Mouse (Mus musculus): ENCODE results near the gene Slc45a2. TPM values are rescaled to one million over a fixed set of nuclear protein-coding genes. Genes with fewer than 3 reads are reported as not detected.

Slc45a2 gene
- polyA plus RNA-seq, 1 experiment from 2014 or later = not detected

DNA sequence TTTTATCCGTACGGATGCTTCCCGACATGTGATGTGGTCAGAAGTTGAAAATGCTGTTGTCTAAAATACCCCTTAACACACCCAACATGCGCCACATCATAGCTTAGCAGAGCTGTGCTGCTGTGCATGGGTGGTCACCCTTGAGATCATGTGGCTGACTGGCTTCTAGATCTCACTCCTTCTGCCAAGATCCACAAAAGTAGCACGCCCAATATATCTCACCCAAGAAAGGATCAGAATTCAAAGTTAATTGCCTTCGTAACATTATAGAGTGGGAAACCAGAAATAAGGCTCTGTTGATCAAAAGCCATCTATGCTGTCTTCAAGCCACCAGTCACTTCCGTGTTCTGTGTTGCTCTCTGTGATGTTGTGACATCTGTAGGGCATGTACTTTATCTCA is 67.4 kb downstream of the Slc45a2 start:
- no peak for ATAC-seq
- 63% methylated on average over 7 of the region's 7 CpGs for WGBS

GRCm38 (mm10) chr15:11075726-11076361 is 75.3 kb downstream of the Slc45a2 start:
- no peak for ATAC-seq
- no peak overlapping the region for H3K27ac ChIP-seq (ENCODE audit: low read length)
- TF ChIP-seq CTCF (IDR thresholded peaks at IDR 0.05) (no peak), EP300 (IDR thresholded peaks at IDR 0.05) (no peak)
- H3K27me3 ChIP-seq (replicated peaks; ENCODE audit: insufficient read depth, low read length) = no peaks in the 10 kb centered on the region
- no peaks in the 10 kb centered on the region for H3K4me1 ChIP-seq (ENCODE audit: insufficient read depth, low read depth, low read length)
- H3K4me2 ChIP-seq (replicated peaks; ENCODE audit: low read depth, low read length) = no peak overlapping the region
- H3K36me3 ChIP-seq (ENCODE audit: insufficient read depth, low read length) = no peaks in the 10 kb centered on the region
- H3K9ac ChIP-seq (replicated peaks; ENCODE audit: low read depth) = no peak overlapping the region
- no peak overlapping the region for H3K4me3 ChIP-seq (ENCODE audit: low read depth, low read length)
- no peaks in the 10 kb centered on the region for H3K9me3 ChIP-seq (ENCODE audit: low read length)
- 77% methylated on average over 3 of the region's 3 CpGs for WGBS
- no peak for DNase-seq (ENCODE audit: low spot score)

More for the DNA sequence above, 67.4 kb downstream of the Slc45a2 start:
- TF ChIP-seq EP300 (IDR thresholded peaks at IDR 0.05) (no peak), CTCF (IDR thresholded peaks at IDR 0.05) (no peak)
- no peak for DNase-seq (ENCODE audit: low spot score)
- Histone ChIP-seq H3K27me3 (replicated peaks; ENCODE audit: insufficient read depth, low read length) (no peaks in the 10 kb centered on the region), H3K36me3 (ENCODE audit: insufficient read depth, low read length) (no peaks in the 10 kb centered on the region), H3K9me3 (ENCODE audit: low read length) (no peaks in the 10 kb centered on the region), H3K4me2 (replicated peaks; ENCODE audit: low read depth, low read length) (no peak overlapping the region), H3K4me3 (ENCODE audit: low read depth, low read length) (no peak overlapping the region), H3K4me1 (ENCODE audit: insufficient read depth, low read depth, low read length) (no peaks in the 10 kb centered on the region; the same call in 1 of the 2 replicates), H3K9ac (replicated peaks; ENCODE audit: low read depth) (no peak overlapping the region), H3K27ac (ENCODE audit: low read length) (no peak overlapping the region)

Other genes starting within 250 kb of the Slc45a2 start
- 2.5 TPM in 2 replicates for gene C1qtnf3, start 48.4 kb upstream of the Slc45a2 start, polyA plus RNA-seq (2015; fragmentation: Nextera tagmentation; extraction: Ambion mirVana)
- 11.0 TPM in 2 replicates for gene Amacr, start 19.0 kb upstream of the Slc45a2 start, polyA plus RNA-seq (2015; fragmentation: Nextera tagmentation; extraction: Ambion mirVana)
- gene Rxfp3, start 37.3 kb downstream of the Slc45a2 start, polyA plus RNA-seq (2015; fragmentation: Nextera tagmentation; extraction: Ambion mirVana) = 0.05 TPM in 1 of 2 replicates, not detected in the other
- gene Adamts12, start 64.1 kb downstream of the Slc45a2 start, polyA plus RNA-seq (2015; fragmentation: Nextera tagmentation; extraction: Ambion mirVana) = 1.9 and 2.2 TPM in 2 replicates

Data from lung, postnatal 0 days (tissue).